Comparison of ENCODE assay signal across 10 mouse cellular contexts in genomic region chr6:119313588-119314375, GRCm38 (mm10). TPM values are rescaled to one million over a fixed set of nuclear protein-coding genes. Genes with fewer than 3 reads are reported as not detected.
A peak's percentile ranks its signal among the peaks of the same experiment; 100 is the strongest.
DNase-seq lines count a peak whose midpoint lies in the region; ATAC-seq lines count a peak whose summit lies in the region.
"Had no signal": no experiment of that assay in that cellular context is flagged by ENCODE, and none has a peak within 500 bp of the region (broad histone marks: within the 10 kb centered on the region; RNA-seq: fewer than 3 reads in every experiment).

No protein-coding gene starts in this region.

- no peaks in the 10 kb centered on the region for H3K36me3 ChIP-seq in hindbrain, embryonic 11.5 days (ENCODE audit: control insufficient read depth, insufficient read depth, low read length)

- 44% methylated on average over 14 of the region's 14 CpGs for WGBS in hindbrain, embryonic 11.5 days

- H3K9me3 ChIP-seq in hindbrain, embryonic 11.5 days (ENCODE audit: control insufficient read depth, low read length), result no peaks in the 10 kb centered on the region

- no peaks in the 10 kb centered on the region for H3K4me1 ChIP-seq in hindbrain, embryonic 11.5 days (replicated peaks; ENCODE audit: control insufficient read depth, insufficient read depth, low read length)

- ATAC-seq in frontal cortex, adult (ENCODE audit: low TSS enrichment), result peak; percentile 17; the same call in 1 of the 2 replicates
- ATAC-seq in hindbrain, embryonic 11.5 days (ENCODE audit: low FRiP score), result peak; percentile 36; the same call in 1 of the 2 replicates
- no peak for ATAC-seq in megakaryocyte progenitor cell, adult 5-6 weeks (replicated peaks; ENCODE audit: poor library complexity)

- no peak overlapping the region for H3K4me2 ChIP-seq in hindbrain, embryonic 11.5 days (replicated peaks; ENCODE audit: low read depth, low read length)

- DNase-seq in frontal cortex, postnatal 14 days (ENCODE audit: low spot score in 2 of 2), result no peak
- peak; percentile 91 for DNase-seq in brain, adult 2 months (ENCODE audit: low read depth, low spot score)
- no peak for DNase-seq in hindbrain, embryonic 11.5 days (ENCODE audit: low spot score)
- peak; percentile 51 to 65 for DNase-seq in kidney, postnatal 36 days
- no peak for DNase-seq in ovary, postnatal 36 days (ENCODE audit: low spot score)
- no peak for DNase-seq in layer of hippocampus, adult 11-12 months (ENCODE audit: low spot score)
- DNase-seq: heart, postnatal 36 days; lung, postnatal 36 days had no signal

- no peaks in the 10 kb centered on the region for H3K27me3 ChIP-seq in hindbrain, embryonic 11.5 days (ENCODE audit: control insufficient read depth, insufficient read depth, low read length)

- H3K9ac ChIP-seq in hindbrain, embryonic 11.5 days (ENCODE audit: low read depth, low read length), result no peak overlapping the region

- no peak overlapping the region for H3K4me3 ChIP-seq in hindbrain, embryonic 11.5 days (ENCODE audit: low read depth, low read length)

- H3K27ac ChIP-seq in hindbrain, embryonic 11.5 days (ENCODE audit: low read depth, low read length), result no peak overlapping the region

RNA-seq across cellular contexts. Expression of gene Lrtm2, which starts 16.8 kb away (rescaled TPM):
- polyA plus RNA-seq in hindbrain, embryonic 11.5 days (2014; fragmentation: Nextera tagmentation; extraction: Ambion mirVana), result 0.14 TPM in 1 of 2 replicates, not detected in the other
- 0.24 and 0.44 TPM in 2 replicates for total RNA-seq in megakaryocyte progenitor cell, adult 5-6 weeks (2015)
- total RNA-seq in megakaryocyte progenitor cell, adult 5-6 weeks (2017), result 0.03 and 0.08 TPM in 2 replicates

Comparison
In these comparisons a context has a peak if more than half of its experiments do, and no peak if none do; other contexts are left out.
1. DNase-seq: peak in brain, adult 2 months (single experiment) and kidney, postnatal 36 days (2 of 2); none in frontal cortex, postnatal 14 days (0 of 2), hindbrain, embryonic 11.5 days (single experiment), ovary, postnatal 36 days (single experiment) and layer of hippocampus, adult 11-12 months (single experiment).